Mouse (Mus musculus): ENCODE data around the gene Cnnm4. TPM values are rescaled to one million over a fixed set of nuclear protein-coding genes. Genes with fewer than 3 reads are reported as not detected.

Gene Cnnm4
- polyA plus RNA-seq, 2 experiments, result 0.85 to 2.1 TPM

DNA sequence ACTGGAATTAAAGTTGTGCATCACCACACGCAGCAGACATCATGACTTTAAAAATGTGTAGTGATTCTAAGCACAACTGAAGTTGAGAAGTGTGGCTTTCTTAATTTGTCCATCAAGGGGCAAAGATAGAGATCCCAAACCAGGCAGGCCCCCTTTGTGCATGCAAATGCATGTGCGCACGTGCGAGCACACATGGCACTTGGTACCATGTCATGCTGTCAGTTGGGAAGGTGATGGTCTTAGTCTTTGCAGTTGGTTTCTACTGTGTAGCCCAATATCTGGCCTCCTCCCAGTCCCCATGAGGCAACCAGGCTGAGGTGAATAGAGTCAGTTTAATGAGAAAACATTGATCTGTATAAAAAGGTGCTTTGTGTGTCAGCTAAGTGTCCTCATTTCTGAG, 58.5 kb downstream of the Cnnm4 start:
- no peaks in the 10 kb centered on the region for H3K27me3 ChIP-seq (ENCODE audit: control insufficient read depth, insufficient read depth, low read length)
- no peak for TF ChIP-seq CTCF (IDR thresholded peaks at IDR 0.05; ENCODE audit: low read depth)
- TF ChIP-seq EP300 (IDR thresholded peaks at IDR 0.05; ENCODE audit: low read depth), result no peak
- H3K4me3 ChIP-seq (ENCODE audit: insufficient read depth in 1 of 2, low read depth in 2 of 2, low read length in 2 of 2), result no peak overlapping the region
- DNase-seq (ENCODE audit: low read depth in 3 of 3, low spot score in 3 of 3) (no peak), ATAC-seq (ENCODE audit: insufficient read depth) (no peak)
- no peaks in the 10 kb centered on the region for H3K4me1 ChIP-seq (replicated peaks; ENCODE audit: control insufficient read depth in 2 of 2, insufficient read depth in 2 of 2, low read length in 1 of 2)
- no peaks in the 10 kb centered on the region for H3K9me3 ChIP-seq (ENCODE audit: control insufficient read depth, low read length)
- H3K4me2 ChIP-seq (ENCODE audit: low read depth), result no peak overlapping the region
- H3K9ac ChIP-seq (replicated peaks), result no peak overlapping the region
- H3K27ac ChIP-seq, result no peak overlapping the region
- H3K36me3 ChIP-seq (replicated peaks; ENCODE audit: control insufficient read depth, insufficient read depth, low read depth), result no peaks in the 10 kb centered on the region; the same call in 1 of the 2 replicates
- WGBS (ENCODE audit: insufficient replicate concordance), result 74% methylated on average over 4 of the region's 4 CpGs

GRCm38 (mm10) chr1:36530485-36530884, 59.1 kb downstream of the Cnnm4 start:
- no peak for DNase-seq (ENCODE audit: low read depth in 3 of 3, low spot score in 3 of 3)
- 75% methylated on average over 8 of the region's 8 CpGs for WGBS (ENCODE audit: insufficient replicate concordance)
- no peaks in the 10 kb centered on the region for H3K4me1 ChIP-seq (replicated peaks; ENCODE audit: control insufficient read depth in 2 of 2, insufficient read depth in 2 of 2, low read length in 1 of 2)
- H3K27me3 ChIP-seq (ENCODE audit: control insufficient read depth, insufficient read depth, low read length), result no peaks in the 10 kb centered on the region
- no peaks in the 10 kb centered on the region for H3K9me3 ChIP-seq (ENCODE audit: control insufficient read depth, low read length)
- no peak for ATAC-seq (ENCODE audit: insufficient read depth)
- no peak overlapping the region for H3K4me3 ChIP-seq (ENCODE audit: insufficient read depth in 1 of 2, low read depth in 2 of 2, low read length in 2 of 2)
- TF ChIP-seq EP300 (IDR thresholded peaks at IDR 0.05; ENCODE audit: low read depth), result no peak
- TF ChIP-seq CTCF (IDR thresholded peaks at IDR 0.05; ENCODE audit: low read depth), result no peak
- H3K27ac ChIP-seq, result no peak overlapping the region
- no peaks in the 10 kb centered on the region; the same call in 1 of the 2 replicates for H3K36me3 ChIP-seq (replicated peaks; ENCODE audit: control insufficient read depth, insufficient read depth, low read depth)
- H3K9ac ChIP-seq (replicated peaks), result no peak overlapping the region
- no peak overlapping the region for H3K4me2 ChIP-seq (ENCODE audit: low read depth)

DNA sequence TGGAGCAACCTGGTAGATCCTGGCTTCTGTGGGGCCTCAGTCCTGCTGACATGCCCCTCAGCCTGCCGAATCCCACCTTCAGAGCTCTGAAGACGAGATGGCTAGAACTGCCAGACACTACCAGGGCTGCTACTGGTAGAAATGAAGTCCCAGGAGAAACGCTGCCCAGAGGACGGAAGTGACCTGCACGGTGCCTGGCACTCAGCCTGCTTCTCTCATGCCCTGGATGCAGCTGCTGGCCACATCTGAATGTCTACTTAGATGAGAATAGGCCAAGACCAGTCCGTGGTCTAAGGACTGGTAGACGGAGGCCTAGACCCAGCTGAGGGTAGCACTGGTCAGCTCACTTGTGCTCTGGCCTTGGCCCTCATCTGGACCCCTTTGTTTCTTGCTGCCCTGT, 59.5 kb downstream of the Cnnm4 start:
- Histone ChIP-seq H3K9me3 (ENCODE audit: control insufficient read depth, low read length) (no peaks in the 10 kb centered on the region), H3K27ac (no peak overlapping the region), H3K9ac (replicated peaks) (no peak overlapping the region), H3K36me3 (replicated peaks; ENCODE audit: control insufficient read depth, insufficient read depth, low read depth) (no peaks in the 10 kb centered on the region; the same call in 1 of the 2 replicates), H3K4me1 (replicated peaks; ENCODE audit: control insufficient read depth in 2 of 2, insufficient read depth in 2 of 2, low read length in 1 of 2) (no peaks in the 10 kb centered on the region), H3K27me3 (ENCODE audit: control insufficient read depth, insufficient read depth, low read length) (no peaks in the 10 kb centered on the region), H3K4me2 (ENCODE audit: low read depth) (no peak overlapping the region), H3K4me3 (ENCODE audit: insufficient read depth in 1 of 2, low read depth in 2 of 2, low read length in 2 of 2) (no peak overlapping the region)
- DNase-seq (ENCODE audit: low read depth in 3 of 3, low spot score in 3 of 3) (no peak), ATAC-seq (ENCODE audit: insufficient read depth) (no peak)
- TF ChIP-seq CTCF (IDR thresholded peaks at IDR 0.05; ENCODE audit: low read depth) (no peak), EP300 (IDR thresholded peaks at IDR 0.05; ENCODE audit: low read depth) (no peak)
- WGBS (ENCODE audit: insufficient replicate concordance), result 83% methylated on average over 7 of the region's 7 CpGs

GRCm38 (mm10) chr1:36531461-36531860, 60.0 kb downstream of the Cnnm4 start:
- Histone ChIP-seq H3K36me3 (replicated peaks; ENCODE audit: control insufficient read depth, insufficient read depth, low read depth) (no peaks in the 10 kb centered on the region), H3K27me3 (ENCODE audit: control insufficient read depth, insufficient read depth, low read length) (no peaks in the 10 kb centered on the region), H3K4me2 (ENCODE audit: low read depth) (no peak overlapping the region), H3K9me3 (ENCODE audit: control insufficient read depth, low read length) (no peaks in the 10 kb centered on the region), H3K4me3 (ENCODE audit: insufficient read depth in 1 of 2, low read depth in 2 of 2, low read length in 2 of 2) (no peak overlapping the region), H3K4me1 (replicated peaks; ENCODE audit: control insufficient read depth in 2 of 2, insufficient read depth in 2 of 2, low read length in 1 of 2) (no peaks in the 10 kb centered on the region), H3K27ac (no peak overlapping the region), H3K9ac (replicated peaks) (no peak overlapping the region)
- WGBS (ENCODE audit: insufficient replicate concordance), result 80% methylated on average over 12 of the region's 12 CpGs
- TF ChIP-seq CTCF (IDR thresholded peaks at IDR 0.05; ENCODE audit: low read depth), result no peak
- no peak for TF ChIP-seq EP300 (IDR thresholded peaks at IDR 0.05; ENCODE audit: low read depth)
- ATAC-seq (ENCODE audit: insufficient read depth) (no peak), DNase-seq (ENCODE audit: low read depth in 3 of 3, low spot score in 3 of 3) (no peak)

GRCm38 (mm10) chr1:36533546-36533945, 62.1 kb downstream of the Cnnm4 start:
- Histone ChIP-seq H3K27ac (no peak overlapping the region), H3K4me2 (ENCODE audit: low read depth) (no peak overlapping the region), H3K4me3 (ENCODE audit: insufficient read depth in 1 of 2, low read depth in 2 of 2, low read length in 2 of 2) (no peak overlapping the region), H3K9ac (replicated peaks) (no peak overlapping the region), H3K4me1 (replicated peaks; ENCODE audit: control insufficient read depth in 2 of 2, insufficient read depth in 2 of 2, low read length in 1 of 2) (no peaks in the 10 kb centered on the region), H3K27me3 (ENCODE audit: control insufficient read depth, insufficient read depth, low read length) (no peaks in the 10 kb centered on the region), H3K9me3 (ENCODE audit: control insufficient read depth, low read length) (no peaks in the 10 kb centered on the region), H3K36me3 (replicated peaks; ENCODE audit: control insufficient read depth, insufficient read depth, low read depth) (no peaks in the 10 kb centered on the region)
- WGBS (ENCODE audit: insufficient replicate concordance), result 73% methylated on average over 6 of the region's 6 CpGs
- no peak for DNase-seq (ENCODE audit: low read depth in 3 of 3, low spot score in 3 of 3)
- ATAC-seq (ENCODE audit: insufficient read depth), result no peak
- TF ChIP-seq EP300 (IDR thresholded peaks at IDR 0.05; ENCODE audit: low read depth) (no peak), CTCF (IDR thresholded peaks at IDR 0.05; ENCODE audit: low read depth) (no peak)
